Mouse (Mus musculus): Measurements from ENCODE around the gene Olfr728. TPM values are rescaled to one million over a fixed set of nuclear protein-coding genes. Genes with fewer than 3 reads are reported as not detected.

Olfr728 gene
- under 1 TPM in 1 of 2 experiments, not detected in 1; 0.42 TPM for polyA plus RNA-seq (2017; shearing (Covaris generic))

DNA sequence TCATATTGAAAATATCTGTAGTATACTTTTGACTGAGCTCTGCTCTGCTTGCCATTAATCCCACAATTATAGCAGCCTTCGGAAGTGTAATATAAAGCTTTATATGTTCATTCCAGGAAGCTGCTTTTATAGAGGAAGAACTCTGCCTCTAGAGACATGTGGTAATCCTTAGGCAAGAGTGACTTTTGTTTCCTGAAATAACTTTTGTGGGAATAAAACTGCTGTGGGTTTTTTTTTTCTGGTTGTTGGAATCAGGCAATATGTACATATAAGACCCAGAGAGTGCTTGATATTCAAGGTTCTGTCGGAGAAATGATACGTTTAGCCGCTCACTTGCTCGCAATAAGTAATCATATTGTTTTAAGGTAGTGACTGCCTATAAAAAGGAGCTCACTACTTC lies at the start of gene Olfr728:
Gene Olfr728, minus strand, starts transcription at position 101 of the 400 bp plus-strand sequence.

GRCm38 (mm10) chr14:50188098-50188497 lies 45.6 kb upstream of the Olfr728 start, which contains the start of gene Olfr730:
TSS of gene Olfr730 (minus strand) at chr14:50188198.

DNA sequence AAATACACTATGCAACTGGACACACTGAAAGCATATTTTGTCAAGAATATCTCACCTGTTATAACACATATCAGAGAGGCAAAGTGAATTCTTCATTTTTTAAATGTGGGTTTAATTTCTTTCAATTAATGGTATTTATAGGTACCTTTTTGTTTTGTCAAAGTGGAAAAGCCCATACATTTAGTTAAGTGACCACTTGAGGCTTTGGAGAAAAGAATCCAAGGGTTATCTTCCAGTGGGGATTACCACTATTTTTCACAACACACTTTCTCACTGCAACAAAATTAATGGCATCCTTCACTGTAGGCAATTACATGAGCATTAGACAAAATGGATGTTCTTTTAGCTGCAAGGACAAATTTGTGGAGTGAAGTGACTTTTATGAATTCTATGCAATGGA lies 10.3 kb upstream of the Olfr728 start, which contains the start of gene Olfr729:
Gene Olfr729, minus strand, starts transcription at position 101 of the 400 bp plus-strand sequence.

DNA sequence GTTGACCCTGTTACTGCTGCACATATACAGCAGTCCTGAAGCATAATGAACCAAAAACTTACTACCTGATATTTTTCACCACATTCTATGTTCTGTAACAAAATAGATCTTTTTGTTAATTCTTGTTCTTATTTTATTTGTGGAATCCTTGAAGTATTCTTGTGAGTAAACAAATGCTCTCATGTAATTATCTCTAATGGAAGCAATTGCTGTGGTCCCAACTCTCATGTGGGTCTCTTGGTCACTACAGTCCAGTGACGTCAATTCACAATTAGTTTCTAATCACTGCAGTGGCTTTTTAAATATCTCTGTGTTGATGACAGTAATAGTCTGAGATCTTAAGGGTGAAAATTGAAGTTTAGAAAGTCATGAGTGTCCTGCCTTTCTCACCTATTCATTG lies 19.6 kb downstream of the Olfr728 start, which contains the start of gene Olfr727:
Gene Olfr727, plus strand, starts transcription at position 301 of the 400 bp plus-strand sequence.

GRCm38 (mm10) chr14:50090853-50091252 lies 51.6 kb downstream of the Olfr728 start, which contains the start of gene Olfr726:
TSS of gene Olfr726 (minus strand) at chr14:50090953.

Other genes with a start within 250 kb of the Olfr728 start
- 1 to 10 TPM in 1 of 2 experiments, not detected in 1; 1.2 TPM for gene Olfr722, start 240.7 kb downstream of the Olfr728 start, polyA plus RNA-seq (2017; shearing (Covaris generic))
- not detected for gene Olfr723, start 210.9 kb downstream of the Olfr728 start, polyA plus RNA-seq (2017; shearing (Covaris generic))
- gene Olfr724, start 179.4 kb downstream of the Olfr728 start, polyA plus RNA-seq (2017; shearing (Covaris generic)), result not detected
- gene Olfr725, start 102.3 kb downstream of the Olfr728 start, polyA plus RNA-seq (2017; shearing (Covaris generic)), result not detected
- under 1 TPM; 0.22 to 0.37 TPM for gene Olfr726, start 51.7 kb downstream of the Olfr728 start, polyA plus RNA-seq (2017; shearing (Covaris generic))
- gene Olfr727, start 19.5 kb downstream of the Olfr728 start, polyA plus RNA-seq (2017; shearing (Covaris generic)), result under 1 TPM in 1 of 2 experiments, not detected in 1; 0.89 TPM
- under 1 TPM; 0.08 to 0.43 TPM for gene Olfr729, start 10.2 kb upstream of the Olfr728 start, polyA plus RNA-seq (2017; shearing (Covaris generic))
- gene Olfr730, start 45.5 kb upstream of the Olfr728 start, polyA plus RNA-seq (2017; shearing (Covaris generic)), result not detected
- under 1 TPM; 0.10 to 0.11 TPM for gene Olfr731, start 99.2 kb upstream of the Olfr728 start, polyA plus RNA-seq (2017; shearing (Covaris generic))
- under 1 TPM; 0.17 to 0.23 TPM for gene Olfr732, start 141.5 kb upstream of the Olfr728 start, polyA plus RNA-seq (2017; shearing (Covaris generic))
- under 1 TPM in 1 of 2 experiments, not detected in 1; 0.22 TPM for gene Olfr733, start 158.8 kb upstream of the Olfr728 start, polyA plus RNA-seq (2017; shearing (Covaris generic))
- gene Olfr734, start 184.1 kb upstream of the Olfr728 start, polyA plus RNA-seq (2017; shearing (Covaris generic)), result under 1 TPM in 1 of 2 experiments, not detected in 1; 0.04 TPM
- gene Olfr735, start 206.2 kb upstream of the Olfr728 start, polyA plus RNA-seq (2017; shearing (Covaris generic)), result not detected
- gene Tlr11, start 215.2 kb upstream of the Olfr728 start, polyA plus RNA-seq (2017; shearing (Covaris generic)), result not detected
- under 1 TPM in 1 of 2 experiments, not detected in 1; 0.12 TPM for gene Olfr736, start 238.5 kb upstream of the Olfr728 start, polyA plus RNA-seq (2017; shearing (Covaris generic))

All from inflammation-experienced regulatory T-cells (primary cell).